Mouse (Mus musculus) lung, adult 2 months (tissue): ENCODE measurements around the gene Tmcc3.
A peak's percentile ranks its signal among the peaks of the same experiment; 100 is the strongest.

Source experiments
- CTCF ChIP-seq: fragments of 200-500 bp; IDR thresholded peaks from 2 replicates; pipeline ENCODE4 v1.5.1; 2011; ENCODE audit warnings: mild to moderate bottlenecking, low read length, control low read depth; ENCODE audit not compliant: insufficient read depth
- POLR2A ChIP-seq: fragments of 200-500 bp; IDR thresholded peaks from 2 replicates; pipeline ENCODE4 v1.6.1; 2011; ENCODE audit warnings: low read depth, mild to moderate bottlenecking, control low read depth, low read length, borderline replicate concordance; ENCODE audit errors: extremely low read depth

- TF ChIP-seq CTCF: no peak
- peak; percentile 40; the same call in 1 of the 2 replicates for TF ChIP-seq POLR2A
These were observed 150.8 kb downstream of the Tmcc3 start for GRCm38 (mm10) chr10:94462386-94463064.
